Mouse (Mus musculus) T-cell, adult 2 months (primary cell): ENCODE results near the gene Zfp652.
"Not testable (repeated sequence)": the region's sequence is repeated elsewhere in the genome, so short reads cannot be mapped to it uniquely, and the experiment has no call there.

Experiments
- DNase-seq: peaks from one replicate; pipeline ENCODE4 v3.0.0; 2022; ENCODE audit warnings: low spot score

Gene Zfp652

DNA sequence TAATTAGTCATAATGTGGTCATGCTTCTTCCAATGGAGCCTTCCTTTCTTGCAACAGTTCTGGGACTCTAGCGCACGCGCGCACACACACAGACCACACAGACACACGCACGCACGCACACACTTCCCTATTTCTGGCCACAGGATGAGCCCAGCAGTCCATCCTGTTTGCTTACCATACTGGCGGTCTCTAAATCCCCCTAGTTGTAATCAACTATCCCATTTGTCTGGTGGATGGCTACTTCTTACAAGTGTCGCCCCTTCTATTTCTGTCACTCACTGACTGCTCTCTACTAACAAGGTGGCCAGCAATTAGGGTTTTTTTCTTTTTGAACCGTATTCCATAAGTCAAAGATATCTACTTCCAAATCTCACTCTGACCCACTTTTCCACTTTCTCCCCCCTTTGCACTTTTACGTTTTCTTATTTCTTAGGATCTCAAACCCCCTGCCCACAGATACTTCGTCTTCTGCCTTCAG lies 349 bp upstream of the Zfp652 start:
- peak; percentile 6 for DNase-seq

GRCm38 (mm10) chr11:95713225-95713810 lies 845 bp downstream of the Zfp652 start:
- peak; percentile 67 for DNase-seq

- DNase-seq = peak; percentile 77
These were observed 1.4 kb downstream of the Zfp652 start for GRCm38 (mm10) chr11:95713811-95714241.

GRCm38 (mm10) chr11:95714411-95714810 lies 1.9 kb downstream of the Zfp652 start:
- peak; percentile 60 for DNase-seq

GRCm38 (mm10) chr11:95716136-95716535 lies 3.7 kb downstream of the Zfp652 start:
- no peak for DNase-seq

- DNase-seq = no peak
These were observed 6.9 kb downstream of the Zfp652 start for GRCm38 (mm10) chr11:95719356-95719755.

- no peak for DNase-seq
These were observed 10.8 kb downstream of the Zfp652 start, which contains the start of gene B130006D01Rik for GRCm38 (mm10) chr11:95723287-95723686. B130006D01Rik (plus strand) TSS chr11:95723587.

DNA sequence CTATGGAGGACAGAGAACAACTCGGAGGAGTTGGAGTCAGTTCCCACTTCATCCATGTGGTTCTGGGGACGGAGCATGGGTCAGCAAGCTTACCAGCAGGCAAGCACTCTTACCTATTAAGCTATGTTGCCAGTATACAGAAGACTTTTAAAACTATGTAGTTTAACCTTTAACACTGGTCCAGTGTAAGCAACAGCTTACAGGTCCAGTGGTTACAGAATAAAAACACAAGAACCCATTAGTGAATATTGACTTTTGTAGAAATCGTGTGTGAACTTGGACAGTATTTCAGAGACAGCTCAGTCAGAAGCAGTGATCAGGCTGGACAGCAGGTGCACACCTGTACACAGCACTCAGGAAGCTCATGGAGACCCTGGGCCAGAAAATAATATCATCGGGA lies 12.0 kb downstream of the Zfp652 start:
- no peak for DNase-seq

GRCm38 (mm10) chr11:95726156-95726555 lies 13.7 kb downstream of the Zfp652 start:
- no peak for DNase-seq

- no peak for DNase-seq
These were observed 15.5 kb downstream of the Zfp652 start for GRCm38 (mm10) chr11:95727947-95728346.

DNA sequence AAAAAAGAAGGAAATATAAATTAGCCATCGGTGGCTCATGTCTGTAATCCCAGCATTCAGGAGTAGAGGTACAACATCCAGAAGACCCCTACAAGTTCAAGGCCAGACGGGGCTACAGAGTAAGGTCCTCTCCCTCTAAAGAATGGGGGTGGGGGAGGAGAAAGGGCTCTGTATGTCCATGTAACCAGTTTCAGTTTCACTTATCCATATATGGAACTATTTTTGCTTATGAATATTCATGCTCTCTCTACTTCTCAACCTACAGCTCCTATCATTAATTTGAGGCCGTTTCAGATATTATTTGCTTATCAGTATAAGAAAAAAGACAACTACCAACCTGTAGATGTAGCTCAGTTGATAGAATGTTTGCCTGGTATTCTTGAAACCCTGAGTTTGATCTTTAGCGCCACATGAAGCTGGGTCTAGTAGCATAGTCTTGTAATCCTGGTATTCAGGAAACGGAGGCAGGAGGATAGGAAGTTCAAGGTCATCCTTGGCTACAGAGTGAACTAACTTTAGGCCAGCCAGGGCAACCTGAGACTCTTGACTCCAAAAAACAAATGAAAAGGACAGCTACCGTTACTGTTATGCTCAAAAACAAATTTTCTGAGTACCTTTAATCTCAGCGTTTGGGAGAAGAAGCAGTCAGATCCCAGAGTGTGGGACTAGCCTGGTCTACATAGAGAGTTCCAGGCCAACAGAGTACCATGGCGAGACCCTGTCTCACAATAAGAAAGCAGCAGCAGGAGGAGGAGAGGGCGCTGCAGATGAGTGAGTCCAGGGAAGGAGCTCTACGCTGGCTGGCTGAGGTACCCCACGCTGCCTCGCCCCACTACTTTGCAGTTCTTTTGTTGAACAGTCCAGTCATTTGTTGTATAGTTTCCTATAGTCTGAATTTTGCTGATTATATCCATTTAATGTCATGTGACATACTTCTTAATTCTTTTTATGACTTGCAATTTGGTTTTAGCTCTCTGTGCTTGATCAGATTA lies 16.7 kb downstream of the Zfp652 start:
- DNase-seq = peak; percentile 12

- DNase-seq = no peak
These were observed 22.0 kb downstream of the Zfp652 start for GRCm38 (mm10) chr11:95734485-95734884.

DNA sequence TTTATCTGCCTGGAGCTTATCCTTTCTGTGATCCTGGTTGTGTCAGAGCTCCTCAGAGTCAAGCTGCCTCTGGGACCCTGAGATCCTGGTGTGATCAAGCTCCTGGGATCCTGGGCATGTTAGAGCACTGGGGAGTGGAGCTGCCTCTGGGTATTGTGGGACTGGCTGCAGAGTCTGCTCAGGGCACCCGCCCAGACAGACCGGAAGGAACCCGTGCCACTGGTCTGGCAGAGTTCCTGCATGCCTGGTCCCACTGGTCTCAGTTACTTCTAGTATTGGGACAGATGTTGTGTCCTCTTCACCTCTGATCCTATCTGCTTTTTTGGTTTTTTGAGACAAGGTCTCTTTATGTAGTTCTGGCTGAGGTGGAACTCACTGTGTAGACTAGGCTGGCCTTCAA lies 25.3 kb downstream of the Zfp652 start:
- no peak for DNase-seq

GRCm38 (mm10) chr11:95744521-95744920 lies 32.0 kb downstream of the Zfp652 start:
- DNase-seq = no peak

GRCm38 (mm10) chr11:95746821-95747220 lies 34.3 kb downstream of the Zfp652 start:
- DNase-seq = no peak

- no peak for DNase-seq
These were observed 35.9 kb downstream of the Zfp652 start for GRCm38 (mm10) chr11:95748331-95748730.

DNA sequence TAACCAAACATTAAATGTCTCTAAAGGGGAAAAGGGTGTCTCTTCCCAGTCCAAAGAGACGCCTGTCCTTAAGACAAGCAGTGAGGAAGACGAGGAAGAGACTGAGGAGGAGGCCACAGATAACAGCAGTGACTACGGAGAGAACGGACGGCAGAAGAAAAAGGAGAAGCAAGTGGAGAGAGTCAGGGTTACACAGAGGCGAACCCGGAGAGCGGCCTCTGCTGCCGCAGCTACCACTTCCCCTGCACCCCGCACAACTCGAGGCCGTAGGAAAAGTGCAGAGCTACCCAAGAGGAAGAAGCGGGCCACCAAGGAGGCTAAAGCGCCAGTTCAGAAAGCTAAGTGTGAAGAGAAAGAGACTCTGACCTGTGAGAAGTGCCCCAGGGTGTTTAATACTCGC lies 37.1 kb downstream of the Zfp652 start:
- DNase-seq = no peak

DNA sequence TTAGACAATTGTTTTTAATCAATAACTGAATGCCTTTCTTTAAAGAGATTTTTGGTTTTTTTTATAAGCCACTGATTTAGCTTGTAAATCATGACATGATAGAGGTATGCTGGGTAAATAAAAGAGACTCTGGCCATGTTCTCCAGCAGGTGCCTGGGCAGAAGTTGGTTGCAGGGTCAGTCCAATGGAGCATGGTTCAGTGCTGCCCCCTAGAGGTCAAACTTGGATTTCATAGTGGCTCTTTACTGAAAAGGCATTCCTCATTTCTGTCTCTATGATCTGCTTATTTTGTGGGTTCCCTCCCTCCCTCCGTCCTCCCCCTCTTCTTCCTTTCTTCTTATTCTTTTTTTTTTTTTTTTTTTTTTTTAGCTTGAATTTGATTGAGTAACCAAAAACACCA lies 38.5 kb downstream of the Zfp652 start:
- peak; percentile 75 for DNase-seq

- DNase-seq = not testable (repeated sequence)
These were observed 42.7 kb downstream of the Zfp652 start for GRCm38 (mm10) chr11:95755137-95755536.

DNA sequence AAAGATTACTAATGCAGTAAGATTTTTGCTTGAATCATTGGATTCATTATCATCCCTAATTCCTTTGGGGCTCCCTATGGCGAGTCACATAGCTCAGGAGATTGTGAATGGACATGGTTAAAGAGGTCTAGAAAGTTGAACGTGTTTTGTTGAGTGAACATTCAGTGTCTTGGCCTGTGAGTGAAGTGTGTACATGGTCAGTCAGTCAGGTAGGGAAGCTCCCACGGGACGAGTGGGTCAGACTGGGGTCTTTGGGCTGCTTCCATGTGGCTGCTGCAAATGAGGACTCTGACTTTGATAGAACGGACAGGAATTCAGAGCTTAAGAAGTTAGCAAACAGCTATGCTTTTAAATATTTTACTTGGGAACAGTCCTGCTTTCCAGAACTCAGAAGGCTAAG lies 48.0 kb downstream of the Zfp652 start:
- no peak for DNase-seq

- DNase-seq = no peak
These were observed 50.5 kb downstream of the Zfp652 start for GRCm38 (mm10) chr11:95762996-95763395.

DNA sequence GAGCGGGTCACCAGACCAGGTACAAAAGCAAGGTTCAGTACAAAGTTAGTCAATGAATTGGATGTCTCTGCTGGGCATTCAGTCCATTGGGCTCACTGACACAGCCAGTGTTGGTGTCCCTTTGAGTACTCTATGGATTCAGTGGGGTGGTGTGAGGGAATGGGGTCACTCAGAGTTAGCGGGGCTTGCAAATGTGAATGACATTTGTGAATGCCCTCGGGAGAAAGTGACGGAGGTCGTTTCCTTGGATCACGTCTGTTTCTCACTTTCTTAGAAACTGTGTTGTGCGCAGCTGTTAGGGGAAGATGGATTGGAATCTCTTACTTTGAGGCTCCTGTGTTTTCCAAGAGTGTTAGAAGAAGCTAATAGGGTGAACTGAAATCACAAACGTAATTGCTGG lies 52.3 kb downstream of the Zfp652 start:
- DNase-seq = no peak

DNA sequence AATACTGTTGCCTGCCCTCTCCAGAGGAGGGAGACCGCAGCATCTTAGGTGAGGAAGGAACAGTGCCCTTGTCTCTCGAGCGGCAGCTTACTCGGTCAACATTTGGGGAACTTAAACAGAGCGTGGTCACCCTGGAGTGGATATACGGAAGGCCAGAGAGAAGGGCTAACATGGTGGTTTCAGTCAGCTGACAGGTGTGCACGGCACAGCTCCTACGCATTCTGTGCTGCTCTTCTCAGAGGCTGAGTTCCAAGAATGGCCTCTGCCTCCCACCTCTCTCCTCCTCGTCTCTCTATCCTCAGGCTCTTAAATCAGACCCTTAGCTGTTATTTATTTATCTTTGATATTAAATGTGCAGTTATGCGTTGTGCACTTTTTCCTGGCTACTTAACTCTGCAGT lies 52.9 kb downstream of the Zfp652 start:
- DNase-seq = no peak
